Mouse (Mus musculus): ENCODE data around the gene Pnkp. TPM values are rescaled to one million over a fixed set of nuclear protein-coding genes. Genes with fewer than 3 reads are reported as not detected.

Pnkp gene
- polyA plus RNA-seq, 1 experiment: 67.3 TPM

DNA sequence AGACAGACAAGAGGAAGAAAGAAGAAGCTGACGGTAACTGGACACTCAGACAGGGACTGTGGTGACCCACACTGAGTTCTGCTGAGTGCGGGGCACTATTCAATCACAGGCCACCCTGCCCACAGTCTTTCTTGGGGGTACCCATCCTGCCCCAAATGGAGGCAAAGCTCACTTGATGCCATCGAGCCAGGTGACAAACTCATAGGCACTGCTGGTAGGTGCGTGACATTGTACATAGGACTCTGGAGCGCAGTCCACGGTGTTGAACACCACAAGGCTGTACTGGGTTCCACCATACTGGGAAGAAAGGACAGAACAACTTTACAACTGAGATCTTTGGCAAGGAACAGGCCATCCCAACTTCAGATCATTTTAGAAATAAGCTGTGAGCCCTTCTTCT, 34.7 kb downstream of the Pnkp start:
- TF ChIP-seq CTCF (IDR thresholded peaks at IDR 0.05; ENCODE audit: extremely low read depth, insufficient read depth, insufficient read length, insufficient replicate concordance) (no peak), POLR2A (IDR thresholded peaks at IDR 0.05; ENCODE audit: low read depth, low read length) (no peak)
- WGBS: 30% methylated on average over 6 of the region's 6 CpGs
- no peak for DNase-seq (ENCODE audit: low read depth in 1 of 2, low spot score in 2 of 2)
- H3K4me1 ChIP-seq (ENCODE audit: control insufficient read depth, insufficient read depth, insufficient read length): peaks cover 5% of the 10 kb centered on the region
- H3K4me3 ChIP-seq (ENCODE audit: extremely low read depth, insufficient read depth, insufficient read length): peak overlapping the region; percentile 92
- H3K27ac ChIP-seq (ENCODE audit: insufficient read depth, low read length): no peak overlapping the region
- H3K36me3 ChIP-seq (ENCODE audit: control insufficient read depth, insufficient read depth, low read length): no peaks in the 10 kb centered on the region
- H3K27me3 ChIP-seq (ENCODE audit: control insufficient read depth, insufficient read depth, low read length): no peaks in the 10 kb centered on the region

DNA sequence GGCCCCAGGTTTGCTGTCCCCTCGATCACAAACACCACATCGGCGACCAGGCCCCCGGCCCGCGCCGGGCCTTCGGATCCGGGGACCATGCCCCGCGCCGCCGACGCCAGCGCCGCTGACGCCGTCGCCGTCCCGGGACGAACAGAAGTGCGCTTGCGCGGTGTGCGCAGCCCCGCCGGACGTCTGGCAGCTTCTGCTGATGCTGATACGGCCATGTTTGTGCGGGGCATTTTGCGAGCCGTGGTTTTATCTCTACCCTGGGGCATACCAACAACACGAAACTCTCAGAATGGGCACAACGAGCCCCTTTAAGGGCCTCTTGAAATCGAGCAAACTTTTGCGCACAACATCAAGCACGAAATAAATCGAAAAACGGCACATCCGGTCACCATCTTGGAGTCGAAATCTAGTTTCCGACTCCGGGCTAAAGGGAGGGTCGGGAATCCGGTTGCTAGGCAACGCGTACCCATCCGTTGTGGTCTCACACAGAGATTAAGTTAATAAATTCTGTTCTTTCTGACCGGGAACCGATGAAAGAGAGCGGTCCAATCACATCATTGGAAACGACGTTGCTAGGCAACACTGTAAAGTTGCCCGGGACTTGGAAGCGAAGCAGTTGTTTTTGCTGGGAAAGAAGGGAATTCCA, 35.5 kb downstream of the Pnkp start, which contains the start of gene Med25:
Gene Med25 (minus strand): TSS at position 437 of the 646 bp plus-strand sequence.
- H3K27ac ChIP-seq (ENCODE audit: insufficient read depth, low read length): peak within 1 kb of the TSS; percentile 99
- peak; percentile 76 to 80 for DNase-seq (ENCODE audit: low read depth in 1 of 2, low spot score in 2 of 2)
- no peaks in the 10 kb centered on the region for H3K27me3 ChIP-seq (ENCODE audit: control insufficient read depth, insufficient read depth, low read length)
- peaks cover 8% of the 10 kb centered on the region for H3K4me1 ChIP-seq (ENCODE audit: control insufficient read depth, insufficient read depth, insufficient read length)
- peak within 1 kb of the TSS; percentile 92 for H3K4me3 ChIP-seq (ENCODE audit: extremely low read depth, insufficient read depth, insufficient read length)
- H3K36me3 ChIP-seq (ENCODE audit: control insufficient read depth, insufficient read depth, low read length): no peaks in the 10 kb centered on the region
- WGBS: under 1% methylated on average over 56 of the region's 56 CpGs
- TF ChIP-seq POLR2A (IDR thresholded peaks at IDR 0.05; ENCODE audit: low read depth, low read length): peak; percentile 57
- TF ChIP-seq CTCF (IDR thresholded peaks at IDR 0.05; ENCODE audit: extremely low read depth, insufficient read depth, insufficient read length, insufficient replicate concordance): no peak

DNA sequence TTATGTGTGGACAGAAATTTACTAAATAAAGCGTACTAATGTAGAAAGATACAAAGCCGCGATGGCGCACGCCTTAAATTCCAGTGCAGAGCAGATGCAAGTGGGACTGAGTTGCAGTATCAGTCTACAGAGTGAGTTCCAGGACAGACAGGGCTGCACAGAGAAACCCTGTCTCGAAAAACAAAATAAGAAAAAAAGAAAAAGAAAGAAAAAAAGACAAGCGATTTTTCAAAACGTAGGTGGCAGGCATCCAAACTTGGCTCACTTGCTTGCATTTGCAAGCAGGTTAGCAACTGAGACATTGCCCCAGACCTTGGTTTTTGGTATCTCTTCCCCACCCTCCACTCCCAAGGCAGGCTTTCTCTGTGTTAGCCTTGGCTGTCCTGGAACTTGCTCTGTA, 36.3 kb downstream of the Pnkp start:
- H3K27ac ChIP-seq (ENCODE audit: insufficient read depth, low read length): no peak overlapping the region

DNA sequence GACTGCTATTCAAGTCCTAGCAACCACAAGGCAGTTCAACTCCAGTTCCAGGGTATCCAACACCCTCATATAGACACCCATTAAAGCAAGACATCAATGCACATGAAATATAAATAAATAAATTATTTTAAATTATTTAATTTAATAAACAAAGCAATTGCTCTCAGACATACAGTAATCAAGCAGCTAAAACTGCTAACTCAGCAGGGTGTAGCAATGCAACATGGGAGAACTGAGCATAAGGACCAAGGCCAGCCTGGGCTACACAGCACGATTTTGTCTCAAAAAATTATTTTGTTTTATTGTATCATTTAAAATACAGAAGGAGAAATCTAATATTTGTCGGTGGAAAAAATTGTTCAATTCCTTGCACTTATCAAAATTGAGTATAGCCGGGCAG, 37.2 kb downstream of the Pnkp start:
- WGBS: 92% methylated on average over 3 of the region's 3 CpGs
- no peak overlapping the region for H3K27ac ChIP-seq (ENCODE audit: insufficient read depth, low read length)
- DNase-seq (ENCODE audit: low read depth in 1 of 2, low spot score in 2 of 2): no peak
- no peak for TF ChIP-seq CTCF (IDR thresholded peaks at IDR 0.05; ENCODE audit: extremely low read depth, insufficient read depth, insufficient read length, insufficient replicate concordance)
- peaks cover 2% of the 10 kb centered on the region for H3K36me3 ChIP-seq (ENCODE audit: control insufficient read depth, insufficient read depth, low read length)
- no peaks in the 10 kb centered on the region for H3K27me3 ChIP-seq (ENCODE audit: control insufficient read depth, insufficient read depth, low read length)
- no peak overlapping the region for H3K4me3 ChIP-seq (ENCODE audit: extremely low read depth, insufficient read depth, insufficient read length)
- H3K4me1 ChIP-seq (ENCODE audit: control insufficient read depth, insufficient read depth, insufficient read length): peaks cover 10% of the 10 kb centered on the region

More for the DNA sequence above, 36.3 kb downstream of the Pnkp start:
- 69% methylated on average over 8 of the region's 8 CpGs for WGBS
- H3K36me3 ChIP-seq (ENCODE audit: control insufficient read depth, insufficient read depth, low read length): no peaks in the 10 kb centered on the region
- no peaks in the 10 kb centered on the region for H3K27me3 ChIP-seq (ENCODE audit: control insufficient read depth, insufficient read depth, low read length)
- DNase-seq (ENCODE audit: low read depth in 1 of 2, low spot score in 2 of 2): no peak
- TF ChIP-seq CTCF (IDR thresholded peaks at IDR 0.05; ENCODE audit: extremely low read depth, insufficient read depth, insufficient read length, insufficient replicate concordance) (no peak), POLR2A (IDR thresholded peaks at IDR 0.05; ENCODE audit: low read depth, low read length) (no peak)
- no peak overlapping the region for H3K4me3 ChIP-seq (ENCODE audit: extremely low read depth, insufficient read depth, insufficient read length)
- H3K4me1 ChIP-seq (ENCODE audit: control insufficient read depth, insufficient read depth, insufficient read length): peaks cover 8% of the 10 kb centered on the region

DNA sequence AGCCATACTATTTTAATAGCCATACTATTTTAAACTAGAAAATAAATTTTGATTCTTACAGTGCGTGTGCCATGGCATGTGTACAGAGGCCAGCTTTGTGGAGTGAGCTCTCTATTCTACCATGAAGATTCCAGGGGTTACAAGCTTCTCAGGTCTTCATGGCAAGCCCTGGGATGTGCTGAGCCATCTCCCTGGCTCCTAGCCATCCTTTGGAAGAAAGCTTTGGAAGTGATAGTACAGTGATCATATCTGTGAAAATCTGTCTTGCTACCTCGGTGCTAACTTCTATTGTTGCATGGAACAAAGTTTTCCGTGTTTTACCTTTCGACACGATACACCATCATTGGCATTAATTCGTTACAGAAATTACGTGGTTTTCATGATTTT, 38.3 kb downstream of the Pnkp start:
- WGBS: 51% methylated on average over 7 of the region's 7 CpGs
- no peaks in the 10 kb centered on the region for H3K27me3 ChIP-seq (ENCODE audit: control insufficient read depth, insufficient read depth, low read length)

DNA sequence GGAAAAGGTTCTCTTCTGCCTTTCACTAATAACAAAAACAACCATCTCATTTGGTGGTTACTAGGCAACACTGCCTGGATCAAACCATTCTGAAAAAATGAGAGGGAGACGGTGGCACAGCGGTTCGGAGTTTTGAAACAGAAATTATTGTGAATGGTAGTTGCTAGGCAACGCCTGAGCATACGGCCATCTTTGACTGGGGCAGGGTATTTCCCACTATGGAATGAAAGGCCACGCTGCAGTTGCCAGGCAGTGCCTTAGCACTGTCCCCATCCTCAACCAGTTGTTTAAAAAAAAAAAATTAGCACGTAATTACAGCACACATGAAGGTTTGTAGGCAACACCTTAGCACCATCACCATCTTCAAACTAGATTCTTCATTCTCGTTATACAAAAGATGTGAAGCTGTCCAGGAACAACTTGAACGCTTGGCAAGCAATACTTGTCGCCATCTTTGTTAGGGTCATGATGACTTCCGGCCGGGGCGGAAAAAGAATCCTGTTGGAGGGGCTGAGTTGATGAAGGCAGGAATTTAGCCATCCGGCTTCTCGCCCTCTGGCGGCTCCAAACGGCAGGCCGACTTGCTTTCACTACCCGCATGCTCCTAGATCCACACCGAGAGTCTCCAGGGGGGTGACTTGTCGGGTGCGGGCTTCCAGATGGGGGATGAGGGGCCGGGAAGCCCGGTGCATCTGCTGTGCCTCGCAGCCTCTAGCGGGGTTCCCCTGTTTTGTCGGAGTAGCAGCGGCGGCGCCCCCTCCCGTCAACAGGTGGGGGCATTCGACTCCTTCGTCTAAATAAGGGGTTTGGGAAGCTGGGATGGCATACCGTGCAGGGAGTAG, 38.9 kb downstream of the Pnkp start, which contains the start of gene Fuz:
Gene Fuz (plus strand): TSS at position 487 of the 842 bp plus-strand sequence.
- peak within 1 kb of the TSS; percentile 83 for H3K27ac ChIP-seq (ENCODE audit: insufficient read depth, low read length)
- H3K27me3 ChIP-seq (ENCODE audit: control insufficient read depth, insufficient read depth, low read length): no peaks in the 10 kb centered on the region
- WGBS: under 1% methylated on average over 34 of the region's 34 CpGs
- peaks cover 2% of the 10 kb centered on the region for H3K36me3 ChIP-seq (ENCODE audit: control insufficient read depth, insufficient read depth, low read length)
- TF ChIP-seq POLR2A (IDR thresholded peaks at IDR 0.05; ENCODE audit: low read depth, low read length) (no peak), CTCF (IDR thresholded peaks at IDR 0.05; ENCODE audit: extremely low read depth, insufficient read depth, insufficient read length, insufficient replicate concordance) (peak; percentile 29; the same call in 1 of the 2 replicates)
- peak; percentile 82 to 92 for DNase-seq (ENCODE audit: low read depth in 1 of 2, low spot score in 2 of 2)
- H3K4me1 ChIP-seq (ENCODE audit: control insufficient read depth, insufficient read depth, insufficient read length): peaks cover 10% of the 10 kb centered on the region
- H3K4me3 ChIP-seq (ENCODE audit: extremely low read depth, insufficient read depth, insufficient read length): peak within 1 kb of the TSS; percentile 92

More for the DNA sequence above, 38.3 kb downstream of the Pnkp start:
- no peak for TF ChIP-seq CTCF (IDR thresholded peaks at IDR 0.05; ENCODE audit: extremely low read depth, insufficient read depth, insufficient read length, insufficient replicate concordance)
- no peak for TF ChIP-seq POLR2A (IDR thresholded peaks at IDR 0.05; ENCODE audit: low read depth, low read length)
- Histone ChIP-seq H3K4me1 (ENCODE audit: control insufficient read depth, insufficient read depth, insufficient read length) (peaks cover 10% of the 10 kb centered on the region), H3K4me3 (ENCODE audit: extremely low read depth, insufficient read depth, insufficient read length) (0 out of 2 replicates have a peak overlapping the region, but pooled peaks have one; percentile 92), H3K27ac (ENCODE audit: insufficient read depth, low read length) (no peak overlapping the region), H3K36me3 (ENCODE audit: control insufficient read depth, insufficient read depth, low read length) (peaks cover 2% of the 10 kb centered on the region)
- no peak for DNase-seq (ENCODE audit: low read depth in 1 of 2, low spot score in 2 of 2)

Measured in spleen, adult 2 months (tissue).